Mouse (Mus musculus) limb, embryonic 14.5 days (tissue): ENCODE results near the gene Fam213b. TPM values are rescaled to one million over a fixed set of nuclear protein-coding genes. Genes with fewer than 3 reads are reported as not detected.

Experiments used
- ATAC-seq: fragments of 200-750 bp; cut with Nextera tagmentation; 2 replicates; pipeline ENCODE4 v1.8.0; 2017; ENCODE audit warnings: low read depth, moderate number of reproducible peaks, moderate TSS enrichment; ENCODE audit not compliant: low FRiP score
- DNase-seq: peaks from one replicate; pipeline ENCODE4 v3.0.0-alpha.2; 2015; ENCODE audit warnings: low spot score
- H3K27ac ChIP-seq: fragments of 300-500 bp; sonication (generic); replicated peaks from 2 replicates; pipeline ENCODE4 v1.5.1; 2014; ENCODE audit warnings: low read depth, mild to moderate bottlenecking, low read length, moderate library complexity, mixed read lengths
- H3K27me3 ChIP-seq: fragments of 300-500 bp; sonication (generic); 2 replicates; pipeline ENCODE4 v1.6.1; 2014; ENCODE audit warnings: low read length, mixed read lengths; ENCODE audit not compliant: control insufficient read depth, insufficient read depth
- H3K36me3 ChIP-seq: fragments of 300-500 bp; sonication (generic); 2 replicates; pipeline ENCODE4 v1.6.1; 2014; ENCODE audit warnings: mild to moderate bottlenecking, low read length, moderate library complexity, mixed read lengths; ENCODE audit not compliant: control insufficient read depth, insufficient read depth
- H3K4me1 ChIP-seq: fragments of 300-500 bp; sonication (generic); 2 replicates; pipeline ENCODE4 v1.6.1; 2014; ENCODE audit warnings: antibody characterized with exemption, low read length, mixed read lengths; ENCODE audit not compliant: control insufficient read depth, insufficient read depth
- H3K4me2 ChIP-seq: fragments of 300-500 bp; sonication (generic); replicated peaks from 2 replicates; pipeline ENCODE4 v1.6.1; 2014; ENCODE audit warnings: low read depth, mild to moderate bottlenecking, low read length, moderate library complexity; ENCODE audit not compliant: severe bottlenecking
- H3K4me3 ChIP-seq: fragments of 300-500 bp; sonication (generic); replicated peaks from 2 replicates; pipeline ENCODE4 v1.5.1; 2014; ENCODE audit warnings: low read length
- H3K9ac ChIP-seq: fragments of 300-500 bp; sonication (generic); 2 replicates; pipeline ENCODE4 v1.6.1; 2014; ENCODE audit warnings: mild to moderate bottlenecking, low read depth, low read length, moderate library complexity; ENCODE audit not compliant: severe bottlenecking
- H3K9me3 ChIP-seq: fragments of 300-500 bp; sonication (generic); 2 replicates; pipeline ENCODE4 v1.6.1; 2016; ENCODE audit warnings: low read length; ENCODE audit not compliant: control insufficient read depth
- POLR2A ChIP-seq: fragments of 200-500 bp; IDR thresholded peaks from 2 replicates; pipeline ENCODE4 v1.8.0; 2012; ENCODE audit warnings: inconsistent platforms, mild to moderate bottlenecking, moderate library complexity, borderline replicate concordance; ENCODE audit not compliant: insufficient read depth, insufficient read length; ENCODE audit errors: extremely low read depth
- WGBS: fragments of 180-500 bp; shearing (Covaris S2); extraction: QIAGEN DNeasy Blood & Tissue Kit; methylation state at CpG from one replicate; pipeline ENCODE4 v1.1.7; 2014; 5-methylcytosine and 5-hydroxymethylcytosine counted together
- polyA plus RNA-seq, 2 experiments: library from polyadenylated mRNA; depleted of rRNA in 1 of 2; stranded (reverse) in 1 of 2; unstranded in 1 of 2; fragments of >200 nt; fragmentation: Nextera tagmentation in 1 of 2; extraction: Ambion mirVana in 1 of 2; gene quantifications; 2 replicates each; pipeline versions ENCODE4 v1.2.1 to v1.2.3; 2012 to 2014

Gene Fam213b
- polyA plus RNA-seq, 2 experiments = 33.6 to 51.8 TPM

DNA sequence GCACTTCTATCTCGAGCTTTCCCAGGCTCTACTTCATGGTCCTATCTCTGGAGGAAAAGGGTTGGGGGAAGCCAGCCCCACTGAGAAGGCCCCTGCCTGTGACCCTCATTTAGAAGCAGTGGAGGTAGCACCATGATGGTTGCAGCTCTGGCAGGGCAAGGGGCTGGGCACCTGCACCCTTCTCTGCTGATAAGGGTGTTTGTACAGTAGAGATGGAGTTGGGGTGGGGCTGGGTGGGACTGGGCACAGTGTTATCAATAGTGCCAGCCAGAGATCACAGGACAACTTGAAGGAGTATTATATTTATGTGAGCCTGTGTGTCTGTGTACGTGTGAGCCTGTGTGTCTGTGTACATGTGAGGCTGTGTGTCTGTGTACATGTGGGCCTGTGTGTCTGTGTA lies 12.7 kb upstream of the Fam213b start:
- H3K9ac ChIP-seq = no peak overlapping the region
- H3K4me3 ChIP-seq = no peak overlapping the region
- no peak overlapping the region for H3K4me2 ChIP-seq
- ATAC-seq = no peak
- WGBS = 76% methylated on average over 2 of the region's 2 CpGs
- no peaks in the 10 kb centered on the region for H3K36me3 ChIP-seq
- H3K27ac ChIP-seq = no peak overlapping the region
- TF ChIP-seq POLR2A = no peak
- DNase-seq = no peak
- H3K4me1 ChIP-seq = 0 out of 2 replicates have a peak, but pooled peaks cover 3% of the 10 kb centered on the region
- no peaks in the 10 kb centered on the region for H3K27me3 ChIP-seq
- no peaks in the 10 kb centered on the region for H3K9me3 ChIP-seq

DNA sequence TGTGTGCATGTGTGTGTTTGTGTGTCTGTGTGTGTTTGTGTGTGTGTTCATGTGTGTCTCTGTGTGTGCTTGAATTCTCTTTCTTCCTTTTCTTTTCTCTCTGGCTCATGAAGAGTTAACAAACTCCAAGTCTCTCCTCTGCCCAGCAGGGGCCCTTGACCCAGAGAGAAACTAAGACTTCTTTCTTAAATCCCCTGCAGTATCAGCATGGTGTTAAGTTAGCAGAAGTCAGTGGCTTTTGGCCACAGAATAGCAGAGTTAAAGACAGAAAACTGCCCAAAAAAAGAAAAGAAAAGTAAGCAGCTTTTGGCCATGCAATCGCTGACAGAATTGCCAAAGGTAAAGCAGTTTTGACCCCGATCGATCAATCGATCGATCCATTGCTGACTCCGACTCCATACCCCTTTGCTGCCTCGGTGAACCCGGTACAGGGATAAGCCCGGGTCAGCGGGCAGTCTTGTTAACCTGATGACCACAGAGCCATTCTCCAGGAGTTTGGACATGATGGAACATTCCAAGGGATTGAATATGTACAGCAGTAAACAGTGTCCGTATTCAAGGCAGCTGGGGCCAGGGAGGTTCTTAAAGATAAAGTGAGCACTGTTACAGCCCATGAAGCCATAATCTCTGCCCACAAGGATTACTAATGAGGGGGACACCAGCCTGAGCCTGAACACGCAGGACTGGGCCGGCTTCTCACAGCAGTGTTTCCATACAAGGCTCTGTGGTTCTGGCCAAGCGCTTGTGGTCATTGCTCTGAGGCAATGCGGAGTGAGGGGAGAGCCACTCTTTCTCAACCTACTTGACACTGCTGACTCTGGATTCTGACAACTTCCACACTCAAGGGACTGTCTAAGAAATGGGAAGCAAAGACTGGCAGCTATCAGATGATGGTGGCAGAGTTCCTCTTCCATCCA lies 11.9 kb upstream of the Fam213b start:
- Histone ChIP-seq H3K9ac (no peak overlapping the region; the same call in 1 of the 2 replicates), H3K27ac (no peak overlapping the region), H3K4me3 (no peak overlapping the region), H3K9me3 (no peaks in the 10 kb centered on the region), H3K27me3 (no peaks in the 10 kb centered on the region), H3K4me1 (0 out of 2 replicates have a peak, but pooled peaks cover 3% of the 10 kb centered on the region), H3K36me3 (no peaks in the 10 kb centered on the region), H3K4me2 (no peak overlapping the region)
- 0 out of 2 replicates have a peak, but pooled peaks have one; percentile 17 for ATAC-seq
- 36% methylated on average over 15 of the region's 15 CpGs for WGBS
- no peak for TF ChIP-seq POLR2A
- DNase-seq = no peak

DNA sequence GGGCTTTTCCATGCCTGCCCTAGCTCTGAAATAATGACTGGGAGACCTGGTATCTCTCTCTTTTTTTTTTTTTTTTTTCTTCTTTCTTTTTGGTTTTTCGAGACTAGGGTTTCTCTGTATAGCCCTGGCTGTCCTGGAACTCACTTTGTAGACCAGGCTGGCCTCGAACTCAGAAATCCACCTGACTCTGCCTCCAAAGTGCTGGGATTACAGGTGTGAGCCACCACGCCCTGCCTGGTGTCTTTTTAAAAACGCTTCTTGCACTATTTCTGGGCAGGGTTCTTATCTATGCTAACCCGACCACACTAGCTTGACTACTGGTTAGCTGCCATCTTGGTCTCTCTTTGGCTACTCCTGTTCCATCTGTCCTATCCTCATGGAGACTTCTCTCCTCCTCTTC lies 9.6 kb upstream of the Fam213b start:
- DNase-seq = no peak
- 84% methylated on average over 5 of the region's 5 CpGs for WGBS
- no peak overlapping the region for H3K4me3 ChIP-seq
- H3K36me3 ChIP-seq = no peaks in the 10 kb centered on the region
- H3K27ac ChIP-seq = no peak overlapping the region
- H3K4me2 ChIP-seq = no peak overlapping the region
- ATAC-seq = no peak
- H3K4me1 ChIP-seq = peaks cover 6% of the 10 kb centered on the region; the same call in 1 of the 2 replicates
- H3K9ac ChIP-seq = no peak overlapping the region
- no peaks in the 10 kb centered on the region for H3K27me3 ChIP-seq
- no peak for TF ChIP-seq POLR2A
- no peaks in the 10 kb centered on the region for H3K9me3 ChIP-seq

DNA sequence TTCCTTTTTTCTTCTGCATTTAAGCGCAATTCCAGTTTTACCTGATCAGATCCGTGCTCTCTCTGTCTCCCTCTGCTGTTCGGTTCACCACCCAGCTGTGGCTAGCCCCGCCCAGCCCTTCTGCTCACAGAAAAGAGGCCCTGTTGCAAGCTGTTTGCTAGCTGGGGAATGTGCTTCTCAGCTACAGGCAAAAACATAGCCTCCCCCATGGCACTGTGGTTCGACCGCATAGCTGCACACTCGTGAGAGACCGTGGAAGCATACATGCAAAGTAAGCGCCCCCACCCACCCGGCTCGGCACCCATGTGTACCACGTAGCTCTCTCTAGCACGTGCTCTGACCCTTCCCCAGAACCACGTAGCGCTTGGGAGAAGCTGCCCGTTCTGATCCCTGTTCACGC lies 8.9 kb upstream of the Fam213b start:
- H3K4me3 ChIP-seq = no peak overlapping the region
- TF ChIP-seq POLR2A = no peak
- H3K4me2 ChIP-seq = no peak overlapping the region
- peak; percentile 67 for ATAC-seq
- peak; percentile 85 for DNase-seq
- peak overlapping the region; percentile 6; the same call in 1 of the 2 replicates for H3K9ac ChIP-seq
- no peaks in the 10 kb centered on the region for H3K9me3 ChIP-seq
- peak overlapping the region; percentile 40; the same call in 1 of the 2 replicates for H3K27ac ChIP-seq
- H3K27me3 ChIP-seq = no peaks in the 10 kb centered on the region
- WGBS = 49% methylated on average over 17 of the region's 17 CpGs
- H3K4me1 ChIP-seq = peaks cover 6% of the 10 kb centered on the region; the same call in 1 of the 2 replicates
- H3K36me3 ChIP-seq = no peaks in the 10 kb centered on the region

DNA sequence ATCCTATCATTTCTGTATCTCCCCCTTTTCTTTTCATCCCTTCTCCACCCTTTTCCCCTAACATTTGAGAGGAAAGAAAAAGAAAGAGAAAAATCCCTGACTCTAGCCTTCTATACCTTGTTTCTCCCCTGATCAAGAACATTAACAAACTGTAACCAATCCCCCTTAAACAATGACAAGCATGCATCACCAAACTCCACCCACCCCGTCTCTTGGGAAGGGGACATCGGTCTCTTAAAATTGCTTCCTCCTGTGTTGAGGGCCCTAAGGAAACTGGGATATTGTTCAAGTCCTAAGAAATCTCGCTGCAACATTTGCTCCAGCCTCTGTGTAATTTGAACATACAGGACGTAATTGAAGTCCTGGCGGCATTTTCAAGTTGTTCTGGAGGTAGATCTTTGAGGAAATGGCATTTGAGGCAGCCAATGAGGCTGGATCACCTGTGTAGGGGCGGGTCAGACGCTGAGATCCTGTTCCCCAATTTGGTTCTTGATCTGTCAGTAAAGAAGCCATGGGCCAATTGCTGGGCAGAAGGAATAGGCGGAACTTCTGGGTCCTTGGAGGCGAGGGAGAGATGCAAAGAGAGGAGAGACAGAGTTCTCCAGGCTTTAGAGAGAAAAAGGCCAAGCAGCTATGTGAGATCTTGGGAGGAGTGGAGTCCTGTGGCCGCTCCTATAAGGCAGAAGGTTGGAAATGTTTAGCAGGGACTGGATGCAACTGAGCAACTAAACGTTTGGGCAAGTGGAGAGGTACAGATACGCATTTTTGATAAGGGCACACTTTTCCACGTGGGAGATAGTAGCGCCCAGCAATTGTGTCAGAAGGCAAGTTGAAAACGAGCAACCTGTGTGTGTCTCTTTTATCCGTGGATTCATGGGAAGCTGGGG lies 5.5 kb upstream of the Fam213b start:
- DNase-seq = peak; percentile 95

More for the DNA sequence above, 5.5 kb upstream of the Fam213b start:
- H3K4me1 ChIP-seq = peaks cover 3% of the 10 kb centered on the region; the same call in 1 of the 2 replicates
- H3K36me3 ChIP-seq = no peaks in the 10 kb centered on the region
- H3K9ac ChIP-seq = peak overlapping the region; percentile 53
- no peaks in the 10 kb centered on the region for H3K9me3 ChIP-seq
- no peaks in the 10 kb centered on the region for H3K27me3 ChIP-seq
- ATAC-seq = peak; percentile 93
- peak overlapping the region; percentile 45 for H3K4me3 ChIP-seq
- peak overlapping the region; percentile 77 for H3K4me2 ChIP-seq
- 1% methylated on average over 16 of the region's 16 CpGs for WGBS
- no peak overlapping the region for H3K27ac ChIP-seq
- TF ChIP-seq POLR2A = no peak
